Mouse (Mus musculus) midbrain, embryonic 11.5 days (tissue): ENCODE results near the gene Espl1. TPM values are rescaled to one million over a fixed set of nuclear protein-coding genes. Genes with fewer than 3 reads are reported as not detected.

Source experiments
- ATAC-seq: fragments of 200-750 bp; cut with Nextera tagmentation; 2 replicates; pipeline ENCODE4 v1.8.0; 2017; ENCODE audit warnings: moderate TSS enrichment, moderate library complexity; ENCODE audit not compliant: low FRiP score
- DNase-seq: peaks from one replicate; pipeline ENCODE4 v3.0.0; 2015; ENCODE audit warnings: low spot score; ENCODE audit errors: missing footprints
- H3K27ac ChIP-seq: fragments of 300-500 bp; sonication (generic); 2 replicates; pipeline ENCODE4 v1.5.1; 2014; ENCODE audit warnings: low read depth, low read length
- H3K27me3 ChIP-seq: fragments of 300-500 bp; sonication (generic); 2 replicates; pipeline ENCODE4 v1.6.1; 2014; ENCODE audit warnings: mild to moderate bottlenecking, low read length, moderate library complexity, mixed read lengths; ENCODE audit not compliant: control insufficient read depth, insufficient read depth
- H3K36me3 ChIP-seq: fragments of 300-500 bp; sonication (generic); 2 replicates; pipeline ENCODE4 v1.6.1; 2014; ENCODE audit warnings: mild to moderate bottlenecking, low read length, moderate library complexity, mixed read lengths; ENCODE audit not compliant: control insufficient read depth, insufficient read depth
- H3K4me1 ChIP-seq: fragments of 300-500 bp; sonication (generic); 2 replicates; pipeline ENCODE4 v1.6.1; 2014; ENCODE audit warnings: low read length; ENCODE audit not compliant: control insufficient read depth, insufficient read depth
- H3K4me2 ChIP-seq: fragments of 300-500 bp; sonication (generic); 2 replicates; pipeline ENCODE4 v1.6.1; 2014; ENCODE audit warnings: mild to moderate bottlenecking, moderate library complexity
- H3K4me3 ChIP-seq: fragments of 300-500 bp; sonication (generic); 2 replicates; pipeline ENCODE4 v1.5.1; 2014; ENCODE audit warnings: low read depth, low read length
- H3K9ac ChIP-seq: fragments of 300-500 bp; sonication (generic); 2 replicates; pipeline ENCODE4 v1.6.1; 2014; ENCODE audit warnings: low read length
- H3K9me3 ChIP-seq: fragments of 300-500 bp; sonication (generic); 2 replicates; pipeline ENCODE4 v1.6.1; 2016; ENCODE audit warnings: low read length; ENCODE audit not compliant: control insufficient read depth
- WGBS: fragments of 180-500 bp; shearing (Covaris S2); extraction: QIAGEN DNeasy Blood & Tissue Kit; methylation state at CpG from one replicate; pipeline ENCODE4 v1.1.7; 2014; 5-methylcytosine and 5-hydroxymethylcytosine counted together
- polyA plus RNA-seq: library from polyadenylated mRNA; unstranded; fragments of >200 nt; fragmentation: Nextera tagmentation; extraction: Ambion mirVana; gene quantifications from 2 replicates; pipeline ENCODE4 v1.2.1, GENCODE M21; 2014

Gene Espl1
- polyA plus RNA-seq, 1 experiment from 2014 or later = 33.3 TPM

- Histone ChIP-seq H3K36me3 (no peaks in the 10 kb centered on the region), H3K4me3 (peak overlapping the region; percentile 51), H3K4me1 (peaks cover 28% of the 10 kb centered on the region), H3K9ac (peak overlapping the region; percentile 86), H3K9me3 (no peaks in the 10 kb centered on the region), H3K4me2 (peak overlapping the region; percentile 96), H3K27me3 (peaks cover 27% of the 10 kb centered on the region), H3K27ac (no peak overlapping the region)
- 12% methylated on average over 16 of the region's 16 CpGs for WGBS
- ATAC-seq (no peak), DNase-seq (peak; percentile 95)
These were observed 60.6 kb downstream of the Espl1 start for GRCm38 (mm10) chr15:102356501-102357325.

- no peak overlapping the region for H3K27ac ChIP-seq
- no peaks in the 10 kb centered on the region for H3K9me3 ChIP-seq
- no peak for ATAC-seq
- H3K4me3 ChIP-seq = peak overlapping the region; percentile 6; the same call in 1 of the 2 replicates
- no peak overlapping the region for H3K9ac ChIP-seq
- WGBS = 4% methylated on average over 25 of the region's 25 CpGs
- H3K36me3 ChIP-seq = no peaks in the 10 kb centered on the region
- peak overlapping the region; percentile 29 for H3K4me2 ChIP-seq
- peak; percentile 92 for DNase-seq
- H3K27me3 ChIP-seq = peaks cover 27% of the 10 kb centered on the region
- peaks cover 28% of the 10 kb centered on the region for H3K4me1 ChIP-seq
These were observed 62.1 kb downstream of the Espl1 start for GRCm38 (mm10) chr15:102358126-102358525.

- H3K27me3 ChIP-seq = peaks cover 31% of the 10 kb centered on the region
- no peak overlapping the region for H3K4me3 ChIP-seq
- no peak overlapping the region for H3K27ac ChIP-seq
- DNase-seq (no peak), ATAC-seq (no peak)
- WGBS = 26% methylated on average over 5 of the region's 5 CpGs
- H3K4me1 ChIP-seq = peaks cover 28% of the 10 kb centered on the region
- H3K9me3 ChIP-seq = no peaks in the 10 kb centered on the region
- no peak overlapping the region for H3K9ac ChIP-seq
- no peak overlapping the region for H3K4me2 ChIP-seq
- no peaks in the 10 kb centered on the region for H3K36me3 ChIP-seq
These were observed 62.8 kb downstream of the Espl1 start for GRCm38 (mm10) chr15:102358834-102359233.

GRCm38 (mm10) chr15:102362648-102363047, 66.6 kb downstream of the Espl1 start:
- Histone ChIP-seq H3K4me1 (peaks cover 19% of the 10 kb centered on the region), H3K27me3 (peaks cover 25% of the 10 kb centered on the region), H3K9me3 (no peaks in the 10 kb centered on the region), H3K4me2 (peak overlapping the region; percentile 30; the same call in 1 of the 2 replicates), H3K9ac (no peak overlapping the region; the same call in 1 of the 2 replicates), H3K27ac (no peak overlapping the region), H3K4me3 (no peak overlapping the region), H3K36me3 (no peaks in the 10 kb centered on the region)
- ATAC-seq (no peak), DNase-seq (no peak)
- 8% methylated on average over 14 of the region's 14 CpGs for WGBS

GRCm38 (mm10) chr15:102364678-102365077, 68.6 kb downstream of the Espl1 start:
- Histone ChIP-seq H3K36me3 (no peaks in the 10 kb centered on the region), H3K27me3 (peaks cover 9% of the 10 kb centered on the region; the same call in 1 of the 2 replicates), H3K4me3 (no peak overlapping the region), H3K27ac (no peak overlapping the region), H3K4me1 (peaks cover 8% of the 10 kb centered on the region), H3K4me2 (no peak overlapping the region), H3K9ac (no peak overlapping the region), H3K9me3 (no peaks in the 10 kb centered on the region)
- no peak for ATAC-seq
- 98% methylated on average over 1 of the region's 1 CpGs for WGBS
- DNase-seq = no peak

- peaks cover 19% of the 10 kb centered on the region for H3K4me1 ChIP-seq
- ATAC-seq (no peak), DNase-seq (no peak)
- H3K36me3 ChIP-seq = no peaks in the 10 kb centered on the region
- no peak overlapping the region for H3K27ac ChIP-seq
- H3K27me3 ChIP-seq = peaks cover 11% of the 10 kb centered on the region
- H3K9me3 ChIP-seq = no peaks in the 10 kb centered on the region
- H3K9ac ChIP-seq = peak overlapping the region; percentile 36
- peak overlapping the region; percentile 47 for H3K4me2 ChIP-seq
- H3K4me3 ChIP-seq = 0 out of 2 replicates have a peak overlapping the region, but pooled peaks have one; percentile 14
- 1% methylated on average over 7 of the region's 7 CpGs for WGBS
These were observed 70.2 kb downstream of the Espl1 start for GRCm38 (mm10) chr15:102366238-102366637.

- Histone ChIP-seq H3K4me1 (peaks cover 19% of the 10 kb centered on the region), H3K9me3 (no peaks in the 10 kb centered on the region), H3K27me3 (peaks cover 11% of the 10 kb centered on the region), H3K4me2 (peak within 1 kb of the TSS; percentile 47), H3K27ac (no peak within 1 kb of the TSS), H3K36me3 (no peaks in the 10 kb centered on the region), H3K9ac (peak within 1 kb of the TSS; percentile 36), H3K4me3 (peak within 1 kb of the TSS; percentile 14; the same call in 1 of the 2 replicates)
- ATAC-seq = no peak
- WGBS = 9% methylated on average over 15 of the region's 15 CpGs
- DNase-seq = peak; percentile 89
These were observed 70.8 kb downstream of the Espl1 start, which contains the start of gene Sp7 for GRCm38 (mm10) chr15:102366733-102367344. Gene Sp7 (minus strand): TSS chr15:102367182.

- DNase-seq = no peak
- Histone ChIP-seq H3K27me3 (peaks cover 7% of the 10 kb centered on the region), H3K36me3 (no peaks in the 10 kb centered on the region), H3K9me3 (no peaks in the 10 kb centered on the region), H3K4me1 (peaks cover 19% of the 10 kb centered on the region), H3K9ac (no peak overlapping the region; the same call in 1 of the 2 replicates), H3K4me3 (no peak overlapping the region), H3K27ac (no peak overlapping the region), H3K4me2 (no peak overlapping the region)
- 10% methylated on average over 13 of the region's 13 CpGs for WGBS
- no peak for ATAC-seq
These were observed 73.9 kb downstream of the Espl1 start for GRCm38 (mm10) chr15:102369972-102370371.

- Histone ChIP-seq H3K4me3 (no peak overlapping the region), H3K27me3 (peaks cover 4% of the 10 kb centered on the region), H3K36me3 (no peaks in the 10 kb centered on the region), H3K4me1 (peaks cover 18% of the 10 kb centered on the region), H3K27ac (no peak overlapping the region), H3K9me3 (no peaks in the 10 kb centered on the region), H3K9ac (no peak overlapping the region; the same call in 1 of the 2 replicates), H3K4me2 (no peak overlapping the region)
- ATAC-seq = no peak
- 7% methylated on average over 10 of the region's 10 CpGs for WGBS
- DNase-seq = no peak
These were observed 74.7 kb downstream of the Espl1 start for GRCm38 (mm10) chr15:102370727-102371126.
